Mouse (Mus musculus): ENCODE measurements around the gene Pdgfc.

DNA sequence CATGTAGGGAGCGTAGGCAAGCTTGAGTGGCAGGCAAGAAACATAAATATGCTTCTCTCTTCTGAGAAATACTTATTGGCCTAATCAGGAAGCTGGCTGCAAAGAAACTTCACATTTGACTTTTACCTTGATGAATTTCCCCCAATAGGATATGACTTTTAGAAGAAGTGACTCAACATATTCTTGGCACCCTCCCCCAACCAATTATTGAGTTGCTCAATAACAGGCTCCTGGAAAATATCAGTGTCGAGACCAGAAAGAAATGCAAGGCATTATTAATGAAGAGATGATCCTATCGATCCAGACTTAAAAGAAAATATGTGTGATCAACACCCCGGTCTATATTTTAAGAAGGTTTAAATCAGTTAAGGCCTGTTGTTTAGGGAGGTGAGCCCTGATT is 125.9 kb downstream of the Pdgfc start:
- TF ChIP-seq POLR2A (IDR thresholded peaks at IDR 0.05; ENCODE audit: extremely low read depth, insufficient read depth, low read length) (no peak), CTCF (IDR thresholded peaks at IDR 0.05; ENCODE audit: extremely low read depth, insufficient read depth, low read length) (no peak)

Measured in cortical plate, adult 2 months (tissue).